Mouse (Mus musculus) large intestine, adult 2 months (tissue): ENCODE measurements at regions not wholly inside any gene's neighbourhood (a gene's known extent, or its start where the extent isn't known, plus 50 kb on each side); places are given as distances from the start of the nearest gene placed in this dataset.

Experiments
- DNase-seq: peaks from one replicate; pipeline ENCODE4 v3.0.0-alpha.2; 2012; ENCODE audit warnings: low read depth, low spot score
- WGBS: fragments of 180-500 bp; shearing (Covaris S2); methylation state at CpG from one replicate; pipeline ENCODE4 v1.1.7; 2018; 5-methylcytosine and 5-hydroxymethylcytosine counted together

GRCm38 (mm10) chr7:136664424-136665082 is 229.9 kb upstream of the Mgmt start:
- WGBS = 25% methylated on average over 10 of the region's 10 CpGs
- no peak for DNase-seq

DNA sequence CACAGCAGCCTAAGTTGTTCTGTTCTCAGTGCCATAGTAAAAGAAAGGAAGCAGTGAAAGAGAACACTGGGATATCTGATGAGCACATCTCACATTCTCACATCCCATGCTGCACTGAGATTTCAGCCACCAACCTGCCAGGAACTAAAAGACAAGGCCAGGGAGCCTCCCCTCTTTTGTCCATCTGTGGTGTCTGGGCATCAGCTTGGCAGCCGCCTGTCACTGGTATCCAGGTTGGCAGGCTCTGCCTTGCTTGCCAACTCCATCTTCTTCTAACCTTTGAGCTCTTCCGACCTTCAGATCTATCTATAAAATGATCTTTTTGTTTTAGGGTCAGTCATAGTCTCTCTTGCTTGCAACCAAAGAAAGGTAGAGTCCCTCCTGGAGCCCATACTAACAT is 228.5 kb upstream of the Mgmt start:
- no peak for DNase-seq
- WGBS = 73% methylated on average over 2 of the region's 2 CpGs

DNA sequence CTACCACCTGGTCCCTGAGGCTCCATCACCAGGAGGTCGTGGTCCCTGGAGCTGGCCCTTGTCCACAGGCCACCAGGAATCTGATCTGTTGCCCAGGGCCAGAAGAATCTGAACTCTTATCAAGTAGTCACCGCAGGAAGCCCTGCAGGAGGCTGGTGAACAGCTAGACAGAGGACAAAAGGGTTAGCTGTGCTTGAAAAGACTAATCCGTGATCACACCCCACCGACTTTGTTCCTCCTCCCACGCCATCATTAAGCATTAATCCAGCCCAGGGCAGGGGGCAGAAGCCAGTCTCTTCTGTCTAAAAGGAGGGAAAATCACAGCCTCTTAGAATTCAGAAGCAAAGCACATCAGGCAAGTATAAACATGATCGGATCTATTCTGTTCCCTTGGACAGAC is 227.7 kb upstream of the Mgmt start:
- 59% methylated on average over 6 of the region's 6 CpGs for WGBS
- DNase-seq = no peak

- WGBS = 74% methylated on average over 7 of the region's 7 CpGs
- DNase-seq = no peak
These were observed 223.7 kb upstream of the Mgmt start for GRCm38 (mm10) chr7:136670675-136671074.

GRCm38 (mm10) chr7:136674159-136674558 is 220.3 kb upstream of the Mgmt start:
- 64% methylated on average over 5 of the region's 5 CpGs for WGBS
- no peak for DNase-seq

DNA sequence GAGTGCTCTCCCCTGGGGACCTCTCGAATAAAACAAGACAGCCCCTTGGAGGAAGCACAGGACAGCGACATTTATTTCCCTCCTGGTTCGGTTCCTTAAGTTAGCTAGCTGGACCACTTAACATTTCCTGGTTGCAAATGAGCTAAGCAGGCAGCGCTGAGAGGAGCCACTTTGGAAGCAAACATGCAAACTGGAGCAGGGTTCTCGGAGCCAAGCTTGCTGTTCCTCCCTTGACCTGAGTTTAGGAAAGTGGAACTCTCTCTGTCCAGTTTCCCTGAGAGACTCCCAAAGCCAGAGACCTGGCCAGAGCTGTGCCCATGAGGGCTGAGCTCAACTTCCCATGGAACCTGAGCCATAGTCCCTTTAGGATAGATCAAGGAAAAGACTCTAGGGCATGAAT is 219.4 kb upstream of the Mgmt start:
- 49% methylated on average over 5 of the region's 5 CpGs for WGBS
- no peak for DNase-seq

DNA sequence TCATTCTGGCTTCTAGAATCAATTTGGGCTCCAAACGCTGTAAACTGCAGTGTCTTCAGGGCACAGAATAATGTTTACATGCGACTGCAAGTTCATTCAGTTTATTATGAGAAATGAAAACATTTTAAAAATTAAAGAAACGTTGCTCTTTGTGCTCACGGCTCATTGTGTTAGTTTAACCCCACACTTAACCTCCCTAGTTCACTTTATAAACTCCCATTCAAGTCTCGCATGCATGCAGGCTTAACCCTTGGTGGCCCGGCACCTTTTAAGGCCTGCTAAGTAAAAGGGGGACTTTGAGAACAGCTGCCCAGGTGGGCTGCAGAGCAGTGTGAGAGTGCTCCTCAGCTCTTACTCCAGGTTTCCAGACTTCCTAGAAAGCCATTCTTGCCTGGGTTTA is 218.3 kb upstream of the Mgmt start:
- WGBS = 29% methylated on average over 6 of the region's 6 CpGs
- DNase-seq = no peak

DNA sequence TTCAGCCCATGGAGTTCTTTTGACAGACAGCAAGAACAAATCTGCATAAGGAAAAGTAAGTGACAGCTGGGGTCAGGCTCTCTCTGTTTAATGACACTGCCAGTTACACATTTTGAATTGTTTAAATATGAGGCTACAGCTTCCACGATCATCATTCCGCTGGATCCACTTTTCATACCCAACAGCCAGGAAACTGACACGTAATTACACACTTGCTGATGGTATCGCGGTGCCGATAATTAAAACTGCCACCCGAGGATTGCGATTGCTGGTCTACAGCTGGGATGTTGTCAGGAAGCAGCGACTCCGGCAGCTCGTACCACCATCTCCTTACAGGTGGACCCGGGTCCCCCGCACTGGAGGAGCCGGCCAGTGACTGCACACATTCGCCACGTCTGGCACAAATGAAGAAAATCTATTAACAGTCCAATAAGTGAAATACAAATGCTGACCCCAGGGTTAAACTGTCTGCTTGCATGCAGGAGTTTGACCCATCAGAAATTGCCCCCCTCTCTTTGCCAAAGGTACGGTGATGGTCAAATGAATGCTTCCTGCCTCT is 217.3 kb upstream of the Mgmt start:
- WGBS = 70% methylated on average over 17 of the region's 17 CpGs
- no peak for DNase-seq

DNA sequence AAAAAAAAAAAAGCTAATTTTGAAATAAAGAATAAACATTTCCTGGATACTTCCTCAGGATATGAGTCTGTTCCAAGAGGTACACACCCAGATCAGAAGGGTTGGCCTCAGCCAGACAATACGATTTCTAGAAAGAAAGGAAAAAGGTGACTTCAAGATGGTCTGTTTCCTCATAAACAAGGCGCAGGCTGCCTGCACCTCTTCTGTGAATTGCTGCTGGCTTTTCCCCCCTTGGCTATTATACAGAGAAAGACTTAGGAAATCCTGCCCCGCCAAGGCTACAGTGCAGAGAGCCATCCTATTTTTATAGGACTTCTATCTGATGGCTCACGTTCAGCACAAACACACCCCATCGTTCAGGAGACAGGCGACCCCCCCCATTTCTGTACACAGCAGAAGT is 204.8 kb upstream of the Mgmt start:
- 9% methylated on average over 6 of the region's 6 CpGs for WGBS

DNA sequence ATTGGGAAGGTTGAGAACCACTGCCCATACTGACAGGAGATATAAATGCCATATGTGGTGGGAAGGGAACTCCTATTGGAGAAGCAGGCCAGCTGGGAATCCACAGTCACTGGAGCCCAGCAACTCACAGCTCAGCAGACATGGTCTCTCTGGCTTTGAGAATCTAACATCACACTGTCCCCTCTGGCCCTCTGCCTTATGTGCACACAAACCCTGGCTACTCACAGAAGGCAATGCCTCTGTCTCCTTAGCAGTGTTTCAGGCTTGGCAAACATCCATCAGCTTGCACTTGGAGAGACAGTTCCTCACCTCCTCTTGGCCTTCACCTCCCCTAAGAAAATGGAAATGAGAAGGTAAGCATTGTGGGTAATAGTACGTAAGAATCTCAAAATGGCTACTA is 188.2 kb upstream of the Mgmt start:
- DNase-seq = no peak
- 89% methylated on average over 1 of the region's 1 CpGs for WGBS

More for the DNA sequence above, 204.8 kb upstream of the Mgmt start:
- no peak for DNase-seq

GRCm38 (mm10) chr7:136707200-136708003 is 187.0 kb upstream of the Mgmt start:
- 66% methylated on average over 12 of the region's 12 CpGs for WGBS
- no peak for DNase-seq

GRCm38 (mm10) chr7:136708004-136708435 is 186.4 kb upstream of the Mgmt start:
- WGBS = 46% methylated on average over 5 of the region's 5 CpGs

GRCm38 (mm10) chr7:136710653-136711052 is 183.8 kb upstream of the Mgmt start:
- no peak for DNase-seq
- 71% methylated on average over 3 of the region's 3 CpGs for WGBS

More at GRCm38 (mm10) chr7:136708004-136708435, 186.4 kb upstream of the Mgmt start:
- DNase-seq = no peak

DNA sequence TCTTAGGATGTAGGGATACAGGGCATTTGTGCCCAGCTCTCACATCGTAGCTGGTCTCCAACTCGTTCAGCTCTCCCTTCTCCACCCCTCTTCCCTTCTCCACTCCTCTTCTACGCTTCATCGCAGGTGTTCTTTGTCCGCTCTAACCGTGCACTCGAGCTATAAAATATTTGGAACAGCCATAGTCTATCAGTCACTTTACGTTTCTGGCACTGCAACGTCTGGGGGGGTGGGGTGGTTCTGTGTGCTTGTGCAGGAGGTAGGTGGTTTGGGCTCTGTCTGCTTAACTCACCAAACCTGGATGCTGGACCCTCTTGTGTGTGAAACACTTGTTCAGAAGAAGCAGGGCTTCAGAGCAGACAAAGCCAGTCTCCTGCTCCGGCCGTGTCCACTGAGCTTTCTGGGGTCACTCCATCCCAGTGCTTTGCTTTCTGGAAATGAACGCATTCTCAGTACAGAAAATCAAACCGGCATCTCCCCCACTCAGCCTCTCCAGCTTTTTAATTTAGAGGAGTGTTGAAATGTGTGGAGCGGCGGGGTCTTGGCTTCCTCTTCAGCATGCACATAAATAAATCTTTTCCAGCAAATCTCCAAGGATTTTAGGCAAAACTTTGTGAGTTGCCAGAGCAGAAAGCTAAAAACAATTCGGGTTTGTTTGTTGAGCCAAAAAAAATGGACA is 181.3 kb upstream of the Mgmt start:
- DNase-seq = no peak
- 66% methylated on average over 16 of the region's 16 CpGs for WGBS

DNA sequence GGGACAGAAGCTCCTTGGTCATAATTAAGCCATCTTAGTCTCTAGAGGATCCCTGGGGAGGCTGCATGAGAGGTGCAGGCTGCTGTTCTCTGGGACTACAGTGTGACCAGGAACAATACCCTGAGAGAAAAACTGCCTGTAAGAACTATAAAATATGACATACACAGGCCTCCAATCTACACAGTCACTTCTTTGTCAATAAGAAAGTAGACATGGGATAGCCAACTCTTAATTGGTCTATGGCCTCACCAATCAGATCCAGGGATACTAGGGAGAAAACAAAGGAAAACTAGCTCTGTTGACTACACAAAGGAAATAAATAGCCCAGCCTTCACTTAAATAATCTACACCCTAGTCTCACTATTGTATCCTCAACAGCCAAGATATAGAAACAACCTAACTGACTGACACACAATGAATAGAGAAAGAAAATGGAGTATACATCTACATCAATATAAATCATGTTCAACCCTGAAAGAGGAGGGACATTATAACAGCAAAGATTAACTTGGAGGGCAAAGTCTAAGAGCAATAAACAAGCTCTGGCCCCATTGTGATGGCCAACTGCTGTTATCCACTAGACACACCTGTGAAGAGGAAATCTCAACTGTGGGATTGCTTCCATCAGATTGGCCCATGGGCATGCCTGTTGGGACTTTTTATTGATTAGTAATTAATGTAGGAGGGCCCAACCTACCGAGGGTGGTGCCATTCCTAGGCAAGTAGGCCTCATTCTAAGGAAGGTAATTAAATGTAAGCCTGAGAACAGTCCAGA is 166.6 kb upstream of the Mgmt start:
- DNase-seq = peak; percentile 53
- WGBS = 37% methylated on average over 1 of the region's 1 CpGs

DNA sequence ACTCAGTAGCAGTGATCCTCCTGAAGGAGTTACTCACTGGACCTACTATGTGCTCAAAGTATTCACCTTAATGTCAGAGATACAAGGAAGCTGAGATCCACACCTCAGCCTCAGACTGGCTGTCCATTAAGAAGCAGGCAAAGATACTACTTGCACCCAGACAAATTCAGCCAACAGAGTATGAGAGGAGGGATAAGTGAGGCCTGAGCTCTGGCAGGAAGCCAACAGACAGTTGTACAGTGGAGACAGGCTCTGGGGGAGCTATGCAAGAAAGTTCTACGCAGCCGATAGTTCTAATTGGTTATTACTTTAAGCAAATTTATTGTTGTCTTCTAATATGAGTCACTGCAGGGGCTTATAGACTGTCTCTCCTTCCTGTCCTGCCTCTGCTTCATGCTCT is 152.2 kb upstream of the Mgmt start:
- WGBS = 74% methylated on average over 2 of the region's 2 CpGs
- no peak for DNase-seq

DNA sequence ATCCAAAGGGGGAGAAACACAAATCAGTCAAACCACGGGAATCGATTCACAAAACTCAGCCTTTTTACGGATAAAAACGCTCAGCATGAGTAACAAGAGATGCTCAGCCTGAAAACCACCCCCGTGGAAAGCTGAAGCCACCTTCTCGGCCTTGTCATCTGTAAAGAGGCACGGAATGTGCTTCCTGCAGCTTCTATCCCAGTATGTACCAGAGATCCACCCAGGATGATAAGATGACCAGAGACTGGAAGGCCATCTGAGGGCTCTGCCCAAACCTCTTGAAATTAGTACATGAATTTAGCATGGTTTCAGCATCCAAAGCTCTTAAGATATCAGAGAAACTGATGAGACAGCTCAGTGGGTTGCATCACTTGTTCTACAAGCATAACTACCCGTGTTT is 149.0 kb upstream of the Mgmt start:
- DNase-seq = no peak
- 83% methylated on average over 8 of the region's 8 CpGs for WGBS

DNA sequence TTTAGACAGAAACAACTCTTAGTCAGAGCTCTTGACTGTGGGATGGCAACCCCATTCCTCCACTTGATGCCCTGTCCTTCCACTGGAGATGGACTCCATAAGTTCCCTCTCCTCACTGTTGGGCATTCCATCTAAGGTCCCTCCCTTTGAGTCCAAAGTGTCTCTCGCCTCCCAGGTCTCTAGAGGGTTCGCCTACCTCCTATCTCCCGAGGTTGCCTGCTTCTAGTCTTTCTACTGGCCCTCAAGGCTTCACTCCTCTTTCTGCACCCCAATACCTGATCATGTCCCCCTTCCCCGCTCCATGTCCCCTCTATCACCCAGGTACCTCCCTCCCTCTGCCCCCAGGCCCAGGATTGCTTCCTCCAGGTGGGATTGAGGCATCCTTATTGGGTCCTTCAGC is 142.9 kb upstream of the Mgmt start:
- DNase-seq = no peak
- 86% methylated on average over 4 of the region's 4 CpGs for WGBS

- DNase-seq = no peak
- WGBS = 74% methylated on average over 6 of the region's 6 CpGs
These were observed 139.6 kb upstream of the Mgmt start for GRCm38 (mm10) chr7:136754821-136755220.

DNA sequence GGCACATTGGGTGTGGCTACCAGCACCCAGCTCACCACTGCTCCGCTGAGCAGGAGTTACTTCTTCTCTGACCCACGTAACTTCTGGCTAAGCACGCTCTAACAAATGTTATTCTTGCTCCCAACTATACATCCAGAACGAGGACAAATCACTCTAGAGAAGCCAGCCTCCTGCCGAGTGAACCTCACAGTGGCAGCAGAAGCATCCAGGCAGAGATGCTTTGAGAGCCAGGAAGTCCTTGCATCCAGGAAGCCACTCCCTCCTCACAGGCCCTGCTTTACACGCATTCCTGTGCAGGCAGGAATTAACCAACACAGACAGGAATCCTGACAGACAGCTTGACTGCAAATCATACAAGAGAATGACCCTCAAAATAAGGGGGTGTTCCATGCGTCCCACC is 129.4 kb upstream of the Mgmt start:
- WGBS = 50% methylated on average over 7 of the region's 7 CpGs
- DNase-seq = no peak
